Mouse (Mus musculus) cerebellum, adult 9-10 months (tissue): ENCODE data around the gene Tbc1d4.

Experiments
- DNase-seq: peaks from one replicate; pipeline ENCODE4 v3.0.0; 2022

The Tbc1d4 gene

DNA sequence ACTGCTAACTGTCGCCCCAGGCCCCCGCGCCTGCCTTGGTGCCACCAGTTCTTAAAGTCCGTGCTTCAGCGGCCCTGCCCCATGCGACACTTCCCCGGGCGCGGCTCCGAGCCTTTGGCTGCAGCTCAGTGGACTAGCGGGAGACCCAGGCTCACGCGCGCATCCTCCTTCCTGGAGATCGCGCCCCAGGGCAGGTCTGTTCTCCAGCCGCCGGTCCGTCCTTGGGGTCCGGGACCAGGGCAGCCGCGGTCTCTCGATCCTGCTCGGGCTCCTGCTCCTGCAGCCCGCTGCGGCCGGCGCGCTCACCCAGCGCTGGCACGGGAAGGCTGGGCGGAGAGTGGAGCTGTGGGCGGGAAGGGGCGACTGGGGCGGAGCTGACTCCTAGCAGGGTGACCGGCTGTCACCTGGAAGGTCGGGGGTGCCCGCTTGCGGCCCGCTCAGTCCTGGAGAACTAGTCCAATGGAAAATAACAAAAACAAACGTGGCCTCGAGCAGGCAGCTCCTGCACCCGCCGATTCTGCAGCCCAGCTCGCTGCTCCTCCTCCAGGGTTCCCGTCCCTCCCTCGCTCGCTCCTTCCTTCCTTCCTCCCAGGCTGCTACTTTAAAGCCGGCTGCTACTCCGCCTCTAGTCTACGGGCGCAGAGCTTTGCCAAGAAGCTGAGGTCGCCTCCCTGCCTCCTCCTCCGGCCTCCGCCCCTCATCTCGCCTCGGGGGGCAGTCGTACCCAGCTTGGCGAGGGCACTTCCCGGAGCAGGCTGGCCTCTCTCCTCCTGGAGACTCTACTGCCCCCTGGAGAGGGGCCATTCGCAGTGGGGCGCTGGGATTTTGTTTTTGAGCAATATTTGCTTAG lies at the start of gene Tbc1d4:
Tbc1d4 (minus strand) TSS at position 673 of the 850 bp plus-strand sequence.
- DNase-seq = peak; percentile 89

DNA sequence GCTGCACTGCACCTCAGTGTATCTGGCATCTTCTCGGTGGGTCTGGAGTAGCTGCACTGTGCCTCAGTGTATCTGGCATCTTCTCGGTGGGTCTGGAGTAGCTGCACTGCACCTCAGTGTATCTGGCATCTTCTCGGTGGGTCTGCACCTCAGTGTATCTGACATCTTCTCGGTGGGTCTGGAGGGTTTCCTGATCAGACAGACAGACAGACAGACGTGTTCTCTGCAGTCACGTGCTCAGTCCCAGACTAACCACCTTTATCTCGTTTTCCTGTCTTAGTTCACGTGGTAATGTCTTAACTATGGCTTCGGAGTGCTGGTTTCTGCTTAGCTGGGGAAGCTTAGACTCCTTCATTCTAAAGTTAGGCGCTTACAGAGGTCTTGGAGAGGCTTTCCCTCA lies 47.3 kb upstream of the Tbc1d4 start:
- no peak for DNase-seq

DNA sequence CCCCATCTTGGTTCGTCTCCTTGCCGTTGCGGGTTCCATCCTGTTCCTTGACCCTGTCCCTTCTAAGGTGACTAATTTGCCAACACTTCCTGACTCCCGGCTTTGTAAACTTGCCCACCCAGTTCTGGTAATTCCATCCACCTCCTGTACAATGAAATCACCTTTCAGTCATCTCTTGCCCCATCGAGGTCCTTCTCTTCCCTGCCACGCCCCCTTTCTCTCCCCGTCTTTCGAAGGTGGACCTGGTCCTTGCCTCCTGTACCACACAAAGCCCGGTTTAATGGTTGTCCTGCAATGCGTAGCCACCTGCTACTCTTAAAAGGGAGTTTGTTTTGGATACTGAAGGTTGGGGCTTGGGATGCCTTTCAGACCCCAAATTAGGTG lies 45.5 kb upstream of the Tbc1d4 start:
- no peak for DNase-seq

DNA sequence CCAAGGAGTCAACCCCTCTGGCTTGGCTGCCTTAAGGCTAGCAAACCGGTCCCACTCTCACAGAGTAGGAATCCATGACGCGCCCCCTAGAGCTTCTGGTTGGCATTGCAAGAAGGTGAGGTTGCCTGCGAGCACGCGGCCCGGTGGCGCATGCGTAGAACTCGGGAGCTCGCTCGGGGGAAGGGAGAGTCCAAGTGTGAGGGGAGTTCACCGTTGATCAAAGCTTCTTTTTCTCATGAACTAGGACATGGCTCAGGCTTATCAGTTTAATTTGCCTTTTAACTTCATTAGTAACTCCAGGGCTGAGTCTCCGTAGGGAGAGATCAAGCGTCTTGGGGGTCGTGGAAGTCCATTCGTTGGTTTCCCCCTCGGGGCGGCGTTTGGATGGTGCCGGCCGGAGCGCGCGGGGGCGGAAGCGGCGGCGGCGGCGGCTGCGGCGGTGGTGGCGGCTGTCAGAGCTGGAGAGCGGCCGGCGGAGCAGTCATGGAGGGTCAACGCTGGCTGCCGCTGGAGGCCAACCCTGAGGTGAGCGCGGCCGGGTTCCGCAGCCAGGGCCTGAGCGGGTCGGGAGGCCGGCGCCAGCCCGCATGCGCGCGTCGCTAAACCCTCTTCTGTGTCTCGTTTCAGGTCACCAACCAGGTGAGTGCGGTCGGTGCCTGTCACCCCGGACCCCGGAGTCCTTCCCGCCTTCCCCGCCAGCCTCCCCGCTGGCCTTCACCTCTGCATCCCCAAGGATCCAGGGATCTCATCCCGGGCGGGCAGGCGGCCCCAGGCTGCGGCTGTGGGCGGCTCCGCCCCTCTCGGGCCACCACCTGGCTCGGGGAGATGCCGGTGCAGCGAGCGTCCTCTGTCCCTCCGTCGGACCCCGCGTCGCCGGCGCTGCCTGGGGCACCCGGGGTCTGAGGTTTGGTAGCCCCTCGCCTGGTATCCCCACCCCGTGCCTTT lies 44.9 kb upstream of the Tbc1d4 start, which contains the start of gene Uchl3:
Uchl3 (plus strand) TSS at position 387 of the 945 bp plus-strand sequence.
- peak; percentile 98 for DNase-seq

DNA sequence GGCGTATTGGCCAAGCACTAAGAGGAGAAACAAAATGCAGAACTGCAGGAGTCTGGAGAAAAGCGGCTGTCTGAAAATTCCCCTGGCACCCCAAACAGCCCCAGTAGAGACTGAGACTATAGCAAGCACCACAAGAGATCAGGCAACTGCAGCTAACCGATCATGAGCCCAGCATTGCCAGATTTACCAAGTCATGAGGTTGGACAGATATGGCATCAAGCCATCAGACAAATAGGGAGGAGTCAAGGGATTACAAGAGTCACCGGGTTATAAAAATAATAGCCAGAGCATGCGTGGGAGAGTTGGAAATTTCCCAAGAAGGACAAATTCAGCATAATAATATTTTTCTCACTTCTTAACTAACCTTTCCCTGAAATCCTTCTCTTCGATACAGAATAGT lies 43.6 kb upstream of the Tbc1d4 start:
- peak; percentile 48 for DNase-seq

DNA sequence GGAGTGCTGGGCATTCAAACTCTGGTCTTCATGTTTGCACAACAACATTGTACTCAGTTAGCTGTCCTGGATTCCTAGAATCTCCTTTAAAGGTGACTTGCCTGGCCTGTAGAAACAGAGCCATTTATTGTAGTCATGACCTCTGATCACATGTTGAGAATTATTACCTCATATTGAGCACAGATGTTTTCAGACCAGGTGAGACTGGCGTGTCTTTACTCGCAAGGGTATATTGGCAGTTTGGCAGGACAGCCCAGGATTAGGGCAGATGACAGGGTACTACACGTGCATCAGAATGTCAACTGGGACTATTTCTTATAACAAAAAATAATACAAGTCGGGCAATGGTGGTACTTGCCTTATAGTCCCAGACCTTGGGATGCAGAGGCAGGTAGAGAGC lies 41.6 kb upstream of the Tbc1d4 start:
- no peak for DNase-seq

DNA sequence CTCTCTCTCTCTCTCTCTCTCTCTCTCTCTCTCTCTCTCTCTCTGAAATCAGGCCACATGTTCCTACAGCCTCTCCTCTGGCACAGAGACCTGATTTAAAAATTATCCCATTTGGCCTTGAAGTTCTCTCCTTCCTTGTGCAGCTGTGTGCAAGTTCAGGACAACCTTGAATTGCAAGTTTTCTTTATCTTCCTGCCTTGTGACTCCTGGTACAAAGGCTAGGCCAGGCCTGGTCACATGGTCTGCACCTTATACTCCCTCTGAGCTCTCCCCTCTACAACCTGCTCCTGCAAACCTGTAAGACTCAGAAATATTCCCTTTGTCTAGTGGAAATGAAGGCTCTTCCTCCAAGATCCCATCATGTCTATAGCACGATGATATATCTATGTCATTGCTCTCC lies 36.0 kb upstream of the Tbc1d4 start:
- DNase-seq = no peak

DNA sequence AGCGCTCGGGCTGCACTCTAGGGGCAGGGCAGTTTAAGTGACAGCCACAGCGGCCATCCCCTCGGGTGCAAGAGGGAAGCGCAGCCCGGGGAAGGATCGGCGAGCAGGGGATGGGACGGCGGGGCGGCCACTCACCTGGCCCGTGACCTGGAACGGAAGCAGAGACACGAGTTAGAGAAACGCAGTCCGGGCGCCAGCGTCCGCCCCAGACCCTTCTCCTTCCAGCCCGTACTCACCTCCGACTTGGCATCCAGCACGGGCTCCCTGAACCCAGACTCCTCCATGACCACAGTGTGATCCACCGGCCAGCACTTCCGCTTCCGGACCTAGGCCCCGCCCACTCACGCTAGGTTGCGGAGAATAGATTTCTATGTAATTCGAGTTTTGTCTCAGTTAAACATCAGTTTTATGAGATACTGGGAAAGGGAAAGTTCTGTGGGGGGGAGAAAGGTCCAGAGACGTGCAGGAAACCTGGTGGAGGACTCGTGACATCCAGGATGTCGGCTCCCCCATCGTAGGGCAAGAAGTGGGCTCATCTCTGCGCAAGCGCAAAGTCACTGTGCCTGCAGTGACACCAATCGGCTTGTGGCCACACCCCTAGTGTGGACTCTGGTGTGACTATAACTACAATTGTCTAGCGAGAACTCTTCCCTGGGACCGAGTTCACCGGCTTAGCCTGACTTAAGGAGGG lies 31.3 kb upstream of the Tbc1d4 start, which contains the start of gene Commd6:
Commd6 (minus strand) TSS at position 534 of the 691 bp plus-strand sequence.
- peak; percentile 95 for DNase-seq

DNA sequence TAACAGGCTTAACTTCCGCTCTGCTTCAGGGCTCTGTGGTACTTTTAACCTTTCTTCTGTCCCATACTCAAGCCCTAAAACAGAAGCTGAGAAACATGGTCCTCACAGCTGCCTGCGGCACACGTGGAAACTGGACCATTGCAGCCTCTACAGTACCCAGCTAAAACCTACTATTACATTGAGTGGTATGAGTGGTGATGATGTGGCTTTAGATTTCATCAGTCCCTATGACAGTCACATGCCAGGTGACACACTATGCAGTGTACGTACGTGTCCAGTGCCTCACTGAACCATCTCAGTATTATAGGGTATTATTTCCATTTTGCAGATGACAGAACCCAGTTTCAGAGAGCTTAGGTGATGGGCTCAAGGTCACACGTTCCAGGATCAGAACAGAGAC lies 28.4 kb upstream of the Tbc1d4 start:
- DNase-seq = no peak

DNA sequence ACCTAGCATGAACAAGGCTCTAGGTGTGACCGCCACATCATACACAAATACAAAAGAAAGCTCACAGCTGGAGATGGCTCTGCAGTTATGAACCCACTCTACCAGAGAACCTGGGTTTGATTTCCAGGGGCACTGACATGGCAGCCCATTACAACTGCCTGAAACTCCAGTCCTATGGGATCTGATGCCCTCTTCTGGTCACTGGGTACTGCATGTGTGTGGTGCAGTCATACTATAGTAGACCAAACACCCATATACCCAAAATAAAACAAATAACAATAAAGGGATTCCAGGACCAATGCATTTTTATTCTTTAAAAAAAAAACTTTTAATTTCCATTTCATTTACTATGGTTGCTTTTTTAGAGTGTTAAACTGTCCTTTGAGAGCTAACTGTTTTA lies 26.8 kb upstream of the Tbc1d4 start:
- no peak for DNase-seq

DNA sequence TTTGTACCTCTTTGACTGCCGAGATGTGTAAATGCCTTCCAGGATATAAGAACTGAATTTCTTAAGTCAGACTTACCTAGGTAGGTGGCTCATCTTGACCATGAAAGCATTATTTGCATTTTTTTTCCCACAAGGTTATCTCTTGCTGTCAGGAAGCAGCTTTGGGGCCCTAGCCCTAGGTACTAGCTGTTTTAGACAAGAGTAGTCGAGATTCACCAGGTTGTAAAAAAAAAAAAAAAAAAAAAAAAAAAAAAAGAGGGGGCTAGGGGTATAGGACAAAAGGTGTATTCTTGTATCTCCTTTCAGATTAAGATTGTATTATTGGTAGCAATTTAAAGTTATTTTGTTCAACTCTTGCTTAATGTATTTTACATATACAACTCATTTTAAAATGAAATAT lies 21.6 kb upstream of the Tbc1d4 start:
- no peak for DNase-seq

DNA sequence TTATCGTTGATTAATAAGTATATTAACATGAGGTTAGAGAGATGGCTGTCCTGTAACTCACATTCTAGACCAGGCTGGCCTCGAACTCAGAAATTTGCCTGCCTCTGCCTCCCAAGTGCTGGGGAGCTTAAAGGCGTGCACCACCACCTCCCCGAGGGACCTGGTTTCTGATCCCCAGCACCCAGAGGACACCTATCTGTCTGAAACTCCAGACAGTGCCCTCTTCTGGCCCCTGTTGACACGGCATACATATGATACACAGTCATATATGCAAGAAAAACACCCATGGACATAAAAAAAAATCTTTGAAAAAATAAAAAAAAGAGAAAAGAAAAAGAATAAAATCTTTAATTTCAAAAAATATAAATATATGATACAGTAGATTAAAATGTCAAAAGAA lies 8.7 kb upstream of the Tbc1d4 start:
- DNase-seq = no peak

DNA sequence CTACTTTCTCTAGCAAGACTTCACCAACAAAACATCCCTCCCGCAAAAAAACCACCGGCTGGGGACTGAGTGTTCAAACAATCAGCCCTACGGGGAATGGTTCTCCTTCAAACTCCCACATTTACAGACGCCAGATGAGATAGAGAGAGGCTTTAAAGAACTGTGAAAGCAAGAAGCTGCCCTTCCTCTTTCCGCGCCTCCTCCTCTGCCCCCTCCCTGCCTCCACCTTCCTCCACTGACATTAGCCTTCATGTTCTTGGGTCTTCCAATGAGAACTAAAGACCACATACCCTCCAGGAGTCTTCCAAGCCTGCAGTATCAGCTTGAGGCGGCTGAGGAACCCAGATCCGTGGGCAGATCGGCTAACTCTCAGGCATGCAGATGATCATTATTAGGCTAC lies 7.2 kb upstream of the Tbc1d4 start:
- DNase-seq = no peak

DNA sequence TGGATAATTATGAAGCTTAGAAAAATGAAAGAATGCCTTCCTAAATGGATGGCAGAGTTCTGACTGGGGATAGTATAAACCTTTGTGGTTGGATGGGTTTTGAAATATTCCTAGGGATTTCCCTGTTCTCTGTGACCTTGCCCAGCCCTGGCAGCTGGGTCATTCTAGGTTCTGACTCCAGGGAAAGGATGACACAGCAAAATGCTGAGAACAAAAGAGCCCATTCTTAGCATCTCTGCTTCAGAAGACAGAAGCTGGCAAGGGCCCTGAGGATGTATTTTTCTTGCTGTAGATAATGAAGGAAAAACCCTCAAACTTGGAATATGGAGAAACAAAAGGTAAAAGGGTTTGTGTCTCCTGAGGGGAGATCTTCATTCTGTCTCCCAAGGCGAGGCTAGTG lies 4.2 kb upstream of the Tbc1d4 start:
- DNase-seq = no peak

DNA sequence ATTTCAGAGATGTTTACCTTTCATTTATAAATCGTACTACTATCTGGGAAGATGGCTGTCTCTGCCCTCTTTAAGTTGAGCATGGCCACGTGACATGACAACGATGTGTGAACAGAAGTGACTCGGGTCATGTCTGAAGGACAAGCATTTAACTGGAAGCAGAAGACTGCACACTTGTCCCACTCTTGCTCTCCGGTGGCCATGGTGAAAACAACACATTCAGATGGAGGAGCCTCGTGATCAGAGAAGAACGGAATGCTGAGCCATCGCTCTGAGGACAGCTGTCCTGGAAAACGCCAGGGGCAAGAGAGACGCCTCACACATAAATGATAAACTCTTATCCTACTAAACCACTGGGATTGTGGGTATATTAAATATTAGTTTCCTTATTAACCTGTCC lies 1.7 kb upstream of the Tbc1d4 start:
- DNase-seq = no peak

DNA sequence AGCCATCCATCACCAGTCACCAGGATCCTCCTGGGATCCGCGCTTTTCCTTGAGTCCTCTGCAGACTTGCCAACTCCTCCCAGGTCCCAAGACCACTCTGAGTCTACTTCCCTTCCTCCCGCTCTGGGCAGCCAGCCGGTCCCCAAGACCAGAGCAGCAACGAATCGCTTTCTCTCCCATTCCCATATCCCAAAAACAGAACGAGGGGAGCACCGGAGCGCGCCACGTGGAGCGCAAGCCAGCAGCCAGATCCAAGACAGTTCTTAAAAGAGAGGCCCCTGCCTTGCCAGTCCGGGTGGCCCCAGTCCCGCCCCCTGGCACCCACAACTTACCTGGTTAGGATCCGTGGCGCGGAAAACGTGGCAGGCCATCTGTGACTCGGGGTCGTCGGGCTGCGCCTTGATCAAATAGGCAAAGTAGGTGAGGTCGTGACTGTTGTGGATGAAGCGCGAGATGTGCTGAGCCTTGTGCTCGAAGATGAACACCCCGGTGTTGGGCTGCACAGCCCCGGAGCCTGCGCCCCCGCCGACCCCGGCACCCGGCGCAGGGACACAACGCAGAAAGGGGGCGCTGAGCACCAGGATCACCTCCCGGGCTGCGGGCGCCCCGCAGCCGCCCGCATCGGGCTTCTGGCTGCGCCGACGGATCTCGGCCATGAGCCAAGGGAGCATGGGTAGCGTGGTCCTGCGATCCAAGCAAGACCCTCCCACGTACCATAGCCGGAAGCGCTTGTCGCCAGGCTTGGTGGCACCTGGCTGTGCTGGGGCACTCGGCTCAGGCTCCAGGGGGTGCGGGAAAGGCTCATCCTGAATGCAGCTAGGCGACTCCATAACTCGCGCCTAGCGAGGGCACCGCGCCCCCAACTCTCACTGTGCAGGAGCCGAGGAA lies 1.1 kb downstream of the Tbc1d4 start:
- DNase-seq = peak; percentile 54

DNA sequence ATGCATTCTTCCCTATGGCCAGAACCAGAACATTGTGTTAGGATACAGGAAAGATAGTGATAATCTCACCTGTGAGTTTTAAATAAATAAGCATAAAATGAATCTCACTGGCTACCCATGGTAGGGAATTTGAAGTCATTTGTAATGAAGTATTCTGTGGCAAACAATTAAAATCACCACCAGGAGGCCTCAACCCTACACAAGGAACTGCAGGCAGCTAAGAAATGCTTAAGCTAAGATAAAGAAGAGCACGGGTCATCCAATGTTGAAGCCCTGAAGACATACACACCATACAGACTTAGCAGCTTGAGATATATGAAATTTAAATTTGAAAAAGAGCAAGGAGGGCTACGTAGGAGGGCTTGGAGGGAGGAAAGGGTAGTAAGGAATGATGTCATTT lies 3.1 kb downstream of the Tbc1d4 start:
- no peak for DNase-seq

DNA sequence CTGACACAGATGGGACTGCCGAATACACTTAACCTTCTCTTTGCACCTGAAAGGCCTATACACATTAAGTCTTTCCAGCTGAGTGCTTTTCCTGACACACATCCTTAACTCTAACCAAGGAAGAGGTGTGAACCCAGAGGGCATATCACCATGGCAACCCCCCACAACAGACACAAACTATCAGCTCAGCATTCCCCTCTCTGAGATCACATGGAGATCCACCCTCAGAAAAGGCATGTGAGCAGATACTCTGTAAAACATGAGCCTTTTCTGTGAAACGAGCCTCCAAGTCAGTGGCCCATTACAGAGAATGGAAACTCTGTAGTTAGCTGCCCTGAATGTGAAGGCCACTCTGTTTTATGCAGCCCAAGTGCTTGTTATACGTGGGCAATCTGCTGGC lies 6.1 kb downstream of the Tbc1d4 start:
- DNase-seq = no peak

DNA sequence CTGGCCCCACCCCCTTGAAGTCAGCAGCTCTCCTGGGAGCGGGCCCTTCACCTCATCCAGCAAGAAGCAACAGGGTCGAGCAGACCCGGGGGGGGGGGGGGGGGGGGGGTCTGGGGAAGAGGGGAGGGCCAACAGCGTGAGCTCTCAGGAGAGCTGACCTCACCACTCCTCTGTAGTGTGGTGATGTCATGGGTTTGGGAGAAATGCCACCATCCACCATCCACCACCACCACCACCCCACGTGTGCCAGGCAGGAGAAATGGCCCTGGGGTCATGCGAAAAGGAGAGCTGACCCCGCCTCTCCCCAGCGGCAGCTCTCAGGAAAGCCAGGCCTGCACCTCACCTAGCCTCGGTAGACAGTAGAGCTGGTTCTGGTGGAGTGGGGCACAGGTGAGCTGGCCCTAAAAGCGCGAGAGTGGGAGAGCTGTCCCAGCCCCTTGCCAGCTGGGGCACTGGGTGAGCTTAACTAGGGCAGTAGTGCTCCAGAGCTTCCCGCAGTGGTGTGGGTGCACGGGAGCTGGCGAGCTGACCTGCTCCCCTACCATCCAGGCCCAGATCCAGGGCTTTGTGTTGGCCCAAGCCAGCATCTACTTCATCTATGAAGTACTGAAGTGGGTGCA lies 11.8 kb downstream of the Tbc1d4 start:
- DNase-seq = no peak

DNA sequence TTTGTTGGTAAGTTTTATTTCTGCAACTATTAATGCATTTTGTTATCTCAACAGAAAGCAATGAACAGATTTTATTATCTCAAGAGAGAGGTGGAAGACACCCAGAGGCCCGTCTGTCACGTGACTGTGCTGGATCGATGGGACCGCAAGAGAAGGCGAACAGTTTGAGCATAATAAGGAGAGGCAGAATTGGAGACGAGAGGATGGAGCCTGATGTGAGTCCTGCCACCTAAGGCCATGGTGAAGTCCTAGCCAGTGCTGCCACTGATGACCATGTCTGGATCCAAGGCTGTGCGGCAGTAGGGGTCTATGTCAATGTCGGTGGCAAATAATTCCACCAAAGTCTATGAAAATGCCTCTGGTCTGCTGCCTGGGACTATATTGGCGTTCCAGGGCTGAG lies 12.3 kb downstream of the Tbc1d4 start:
- DNase-seq = no peak

DNA sequence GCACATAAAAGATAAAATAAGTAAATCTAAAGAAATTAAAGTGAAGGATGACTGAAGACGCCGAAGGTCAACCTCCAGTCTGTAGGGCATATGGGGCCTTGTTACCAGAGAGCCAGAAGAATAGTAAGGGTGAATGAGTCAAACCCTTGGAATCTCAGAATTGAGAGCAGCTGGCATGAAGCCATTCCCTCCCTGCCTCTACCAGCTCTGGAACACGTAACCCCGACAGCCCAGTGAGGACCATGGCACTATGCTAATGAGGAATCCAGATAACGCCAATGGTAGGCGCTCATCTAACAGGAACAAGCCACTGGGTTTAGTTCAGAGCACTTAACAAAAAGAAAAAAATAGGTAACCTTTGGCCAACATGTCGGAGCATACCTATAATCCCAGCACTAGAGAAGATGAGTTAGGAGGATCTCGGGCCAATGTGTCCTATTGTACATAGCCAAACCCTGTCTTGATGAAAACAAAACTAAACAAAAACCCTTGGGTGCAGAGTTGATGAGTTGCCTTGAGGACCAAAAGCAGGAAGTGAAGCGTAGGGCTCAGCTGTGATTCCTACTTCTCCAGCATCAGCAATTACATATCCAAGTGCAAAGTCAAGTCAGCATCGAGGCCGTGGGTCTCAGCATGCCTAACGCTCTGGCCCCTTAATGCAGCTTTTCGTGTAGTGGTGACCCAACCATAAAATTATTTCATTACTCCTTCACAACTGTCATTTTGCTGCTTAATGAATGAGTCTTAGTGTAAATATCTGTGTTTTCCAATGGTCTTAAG lies 13.5 kb downstream of the Tbc1d4 start:
- DNase-seq = no peak
